Mouse (Mus musculus) heart, embryonic 11.5 days (tissue): ENCODE data around the gene Fign. TPM values are rescaled to one million over a fixed set of nuclear protein-coding genes. Genes with fewer than 3 reads are reported as not detected.
A peak's percentile ranks its signal among the peaks of the same experiment; 100 is the strongest.

ENCODE experiments used
- ATAC-seq: fragments of 200-750 bp; cut with Nextera tagmentation; replicated peaks from 2 replicates; pipeline ENCODE4 v1.8.0; 2017; ENCODE audit warnings: moderate library complexity; ENCODE audit not compliant: insufficient number of reproducible peaks, low FRiP score, low TSS enrichment
- H3K27ac ChIP-seq: fragments of 300-500 bp; sonication (generic); 2 replicates; pipeline ENCODE4 v1.5.1; 2014; ENCODE audit warnings: mild to moderate bottlenecking, low read depth, low read length
- H3K27me3 ChIP-seq: fragments of 300-500 bp; sonication (generic); 2 replicates; pipeline ENCODE4 v1.6.1; 2014; ENCODE audit warnings: mild to moderate bottlenecking, low read length, mixed read lengths; ENCODE audit not compliant: control insufficient read depth, insufficient read depth
- H3K36me3 ChIP-seq: fragments of 300-500 bp; sonication (generic); 2 replicates; pipeline ENCODE4 v1.6.1; 2014; ENCODE audit warnings: mild to moderate bottlenecking, low read length, moderate library complexity, mixed read lengths; ENCODE audit not compliant: control insufficient read depth, insufficient read depth
- H3K4me1 ChIP-seq: fragments of 300-500 bp; sonication (generic); 2 replicates; pipeline ENCODE4 v1.6.1; 2014; ENCODE audit warnings: low read length; ENCODE audit not compliant: control insufficient read depth, insufficient read depth
- H3K4me2 ChIP-seq: fragments of 300-500 bp; sonication (generic); 2 replicates; pipeline ENCODE4 v1.6.1; 2014; ENCODE audit warnings: mild to moderate bottlenecking, moderate library complexity
- H3K4me3 ChIP-seq: fragments of 300-500 bp; sonication (generic); 2 replicates; pipeline ENCODE4 v1.5.1; 2014; ENCODE audit warnings: low read depth, low read length
- H3K9ac ChIP-seq: fragments of 300-500 bp; sonication (generic); 2 replicates; pipeline ENCODE4 v1.6.1; 2014; ENCODE audit warnings: mild to moderate bottlenecking, low read depth, low read length, moderate library complexity
- H3K9me3 ChIP-seq: fragments of 300-500 bp; sonication (generic); replicated peaks from 2 replicates; pipeline ENCODE4 v1.6.1; 2016; ENCODE audit warnings: low read length; ENCODE audit not compliant: control insufficient read depth
- WGBS: fragments of 180-500 bp; shearing (Covaris S2); extraction: QIAGEN DNeasy Blood & Tissue Kit; methylation state at CpG from one replicate; pipeline ENCODE4 v1.1.7; 2014; ENCODE audit not compliant: insufficient replicate concordance; 5-methylcytosine and 5-hydroxymethylcytosine counted together
- polyA plus RNA-seq: library from polyadenylated mRNA; unstranded; fragments of >200 nt; fragmentation: Nextera tagmentation; extraction: Ambion mirVana; gene quantifications from 2 replicates; pipeline ENCODE4 v1.2.1, GENCODE M21; 2014

Gene Fign
- polyA plus RNA-seq, 1 experiment from 2014 or later: 11.8 TPM

GRCm38 (mm10) chr2:64035393-64035792, 62.4 kb downstream of the Fign start:
- Histone ChIP-seq H3K4me1 (no peaks in the 10 kb centered on the region), H3K4me2 (no peak overlapping the region), H3K36me3 (no peaks in the 10 kb centered on the region), H3K9ac (no peak overlapping the region), H3K27me3 (no peaks in the 10 kb centered on the region), H3K9me3 (no peaks in the 10 kb centered on the region), H3K27ac (no peak overlapping the region), H3K4me3 (no peak overlapping the region)
- WGBS: 48% methylated on average over 3 of the region's 3 CpGs
- ATAC-seq: no peak

DNA sequence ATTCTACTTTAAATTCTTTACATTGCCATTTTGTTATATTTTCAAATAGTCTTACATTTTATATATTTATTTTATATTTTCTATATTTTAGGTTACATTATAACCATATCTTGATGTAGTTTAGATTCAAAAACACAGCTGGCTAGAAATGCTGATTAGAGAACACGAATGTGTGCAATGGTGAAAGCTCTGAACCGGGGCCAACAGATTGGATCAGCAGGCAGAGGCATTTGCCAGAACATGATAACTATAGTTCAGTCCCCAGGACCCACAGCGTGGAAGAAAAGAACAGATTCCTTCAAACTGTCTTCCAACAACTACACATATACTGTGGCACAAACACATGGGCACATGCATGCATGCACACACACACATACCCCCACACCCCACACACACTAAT, 64.0 kb downstream of the Fign start:
- H3K27me3 ChIP-seq: no peaks in the 10 kb centered on the region
- no peak for ATAC-seq
- no peaks in the 10 kb centered on the region for H3K9me3 ChIP-seq
- no peaks in the 10 kb centered on the region for H3K4me1 ChIP-seq
- no peaks in the 10 kb centered on the region for H3K36me3 ChIP-seq
- no peak overlapping the region for H3K4me3 ChIP-seq
- no peak overlapping the region for H3K4me2 ChIP-seq
- H3K27ac ChIP-seq: no peak overlapping the region
- no peak overlapping the region for H3K9ac ChIP-seq
- 73% methylated on average over 3 of the region's 3 CpGs for WGBS

GRCm38 (mm10) chr2:64025961-64026360, 71.9 kb downstream of the Fign start:
- no peak for ATAC-seq
- 71% methylated on average over 4 of the region's 4 CpGs for WGBS

DNA sequence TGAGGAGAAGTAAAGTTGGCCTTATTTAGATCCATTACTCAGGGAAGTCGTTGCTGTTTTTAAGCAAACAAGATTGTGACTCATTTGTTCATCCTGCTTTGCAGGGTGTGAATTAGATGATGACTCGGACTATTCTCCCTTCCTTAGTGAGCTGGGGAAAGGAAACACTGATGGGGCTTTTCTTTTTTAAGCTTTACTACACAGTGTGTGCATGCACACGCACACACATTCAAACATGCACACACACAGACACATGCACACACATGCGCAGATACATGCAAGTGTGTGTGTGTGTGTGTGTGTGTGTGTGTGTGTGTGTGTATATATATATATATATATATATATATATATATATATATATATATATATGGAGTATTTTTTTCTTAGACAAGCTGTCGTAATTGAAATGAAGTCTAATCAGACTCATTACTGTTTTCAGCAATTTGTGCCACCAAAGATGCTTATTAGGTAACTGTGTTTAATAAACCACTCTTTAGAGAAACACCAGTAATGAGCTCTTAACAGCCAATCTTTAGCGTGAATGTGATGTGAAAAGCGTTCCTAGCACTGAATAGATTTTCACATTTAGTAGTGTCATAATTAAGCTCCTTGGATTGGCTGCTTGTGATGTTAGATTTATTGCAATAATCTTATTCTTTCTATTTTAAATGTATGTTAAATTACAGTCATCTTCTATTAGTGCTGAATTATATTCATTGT, 103.4 kb downstream of the Fign start:
- ATAC-seq: no peak
- Histone ChIP-seq H3K4me1 (no peaks in the 10 kb centered on the region), H3K4me2 (no peak overlapping the region), H3K4me3 (no peak overlapping the region), H3K9ac (no peak overlapping the region), H3K27me3 (no peaks in the 10 kb centered on the region), H3K9me3 (no peaks in the 10 kb centered on the region), H3K27ac (no peak overlapping the region), H3K36me3 (no peaks in the 10 kb centered on the region)
- WGBS: 79% methylated on average over 7 of the region's 7 CpGs

More at GRCm38 (mm10) chr2:64025961-64026360, 71.9 kb downstream of the Fign start:
- Histone ChIP-seq H3K4me2 (no peak overlapping the region), H3K4me3 (no peak overlapping the region), H3K9me3 (no peaks in the 10 kb centered on the region), H3K36me3 (no peaks in the 10 kb centered on the region), H3K27me3 (no peaks in the 10 kb centered on the region), H3K27ac (no peak overlapping the region), H3K9ac (no peak overlapping the region), H3K4me1 (peaks cover 9% of the 10 kb centered on the region; the same call in 1 of the 2 replicates)

DNA sequence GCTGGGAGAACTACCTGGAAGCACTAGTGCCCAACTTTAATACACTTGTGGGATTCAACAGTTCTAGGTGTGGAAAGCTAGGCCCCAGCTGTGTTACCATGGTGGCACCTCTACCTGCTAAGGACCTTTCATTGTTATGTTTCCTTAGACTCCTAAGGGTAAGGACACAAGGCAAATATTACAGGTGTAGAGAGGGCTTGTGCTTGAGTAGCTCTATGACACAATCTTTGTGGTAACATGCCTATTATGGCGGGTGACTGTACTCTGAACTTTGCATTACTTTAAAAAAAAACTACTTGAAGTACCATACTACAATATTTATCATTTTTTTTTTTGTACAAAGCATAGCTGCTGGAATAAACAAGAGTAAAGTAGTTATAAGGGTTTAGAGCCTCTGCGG, 112.4 kb downstream of the Fign start:
- Histone ChIP-seq H3K4me3 (no peak overlapping the region), H3K36me3 (no peaks in the 10 kb centered on the region), H3K27ac (no peak overlapping the region), H3K9me3 (no peaks in the 10 kb centered on the region), H3K27me3 (no peaks in the 10 kb centered on the region), H3K9ac (no peak overlapping the region), H3K4me2 (no peak overlapping the region), H3K4me1 (peaks cover 13% of the 10 kb centered on the region; the same call in 1 of the 2 replicates)
- no peak for ATAC-seq
- 89% methylated on average over 2 of the region's 2 CpGs for WGBS

GRCm38 (mm10) chr2:63982351-63982751, 115.5 kb downstream of the Fign start:
- H3K36me3 ChIP-seq: peaks cover 3% of the 10 kb centered on the region; the same call in 1 of the 2 replicates
- peaks cover 13% of the 10 kb centered on the region; the same call in 1 of the 2 replicates for H3K4me1 ChIP-seq
- peak overlapping the region; percentile 73 for H3K27ac ChIP-seq
- peak; percentile 83 for ATAC-seq
- H3K4me2 ChIP-seq: peak overlapping the region; percentile 49
- 12% methylated on average over 4 of the region's 4 CpGs for WGBS
- H3K4me3 ChIP-seq: no peak overlapping the region
- no peak overlapping the region for H3K9ac ChIP-seq
- no peaks in the 10 kb centered on the region for H3K9me3 ChIP-seq
- no peaks in the 10 kb centered on the region for H3K27me3 ChIP-seq

DNA sequence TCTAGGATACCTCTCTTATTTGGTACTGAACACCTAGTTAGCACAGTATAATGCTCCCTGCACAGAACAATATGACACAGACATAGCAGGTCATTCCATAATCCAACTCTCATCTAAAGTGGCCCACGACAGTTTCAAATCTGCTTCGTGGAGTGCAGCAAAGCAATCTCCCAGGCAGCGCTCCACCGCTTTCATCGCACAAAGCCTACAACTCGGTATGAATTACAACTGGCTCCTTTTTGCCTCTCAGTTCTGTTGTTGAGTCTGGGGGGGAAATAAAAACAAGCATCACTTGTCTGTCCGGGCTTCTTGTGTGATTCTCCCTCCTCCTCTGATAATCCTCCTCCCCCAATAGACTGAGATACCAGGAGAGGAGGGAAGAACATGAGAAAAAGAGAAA, 116.4 kb downstream of the Fign start:
- peak overlapping the region; percentile 73 for H3K27ac ChIP-seq
- no peaks in the 10 kb centered on the region for H3K9me3 ChIP-seq
- H3K36me3 ChIP-seq: peaks cover 3% of the 10 kb centered on the region; the same call in 1 of the 2 replicates
- WGBS: 45% methylated on average over 7 of the region's 7 CpGs
- no peak overlapping the region for H3K4me3 ChIP-seq
- H3K27me3 ChIP-seq: no peaks in the 10 kb centered on the region
- H3K9ac ChIP-seq: no peak overlapping the region
- peak overlapping the region; percentile 39 for H3K4me2 ChIP-seq
- no peak for ATAC-seq
- peaks cover 16% of the 10 kb centered on the region; the same call in 1 of the 2 replicates for H3K4me1 ChIP-seq

- Histone ChIP-seq H3K36me3 (no peaks in the 10 kb centered on the region), H3K4me2 (no peak overlapping the region), H3K4me1 (no peaks in the 10 kb centered on the region), H3K27ac (no peak overlapping the region), H3K9me3 (no peaks in the 10 kb centered on the region), H3K27me3 (no peaks in the 10 kb centered on the region), H3K4me3 (no peak overlapping the region), H3K9ac (no peak overlapping the region)
- no peak for ATAC-seq
- WGBS: 67% methylated on average over 4 of the region's 4 CpGs
These were observed 128.2 kb downstream of the Fign start for GRCm38 (mm10) chr2:63969633-63970032.

DNA sequence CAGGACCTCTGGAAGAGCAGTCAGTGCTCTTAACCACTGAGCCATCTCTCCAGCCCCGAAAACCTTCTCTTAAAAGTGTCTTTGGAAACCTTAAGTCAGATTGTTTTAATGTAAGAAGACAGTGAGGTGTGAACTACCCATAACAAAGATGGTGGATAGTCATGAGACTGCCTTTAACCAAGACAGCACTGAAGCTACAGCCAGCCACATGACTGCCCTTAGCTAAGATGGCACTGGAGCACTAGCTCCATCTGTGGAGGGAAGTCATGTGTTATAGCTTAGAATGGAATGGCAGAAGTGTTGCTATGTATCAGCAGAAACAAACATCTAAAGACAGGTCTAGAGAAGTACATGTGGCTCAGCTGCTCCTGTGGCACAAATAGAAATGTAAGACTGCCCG, 166.8 kb downstream of the Fign start:
- no peaks in the 10 kb centered on the region for H3K4me1 ChIP-seq
- WGBS: 84% methylated on average over 2 of the region's 2 CpGs
- H3K9me3 ChIP-seq: no peaks in the 10 kb centered on the region
- H3K4me3 ChIP-seq: no peak overlapping the region
- H3K9ac ChIP-seq: no peak overlapping the region
- no peak for ATAC-seq
- no peaks in the 10 kb centered on the region for H3K36me3 ChIP-seq
- no peaks in the 10 kb centered on the region for H3K27me3 ChIP-seq
- no peak overlapping the region for H3K4me2 ChIP-seq
- H3K27ac ChIP-seq: no peak overlapping the region
